Mouse (Mus musculus): ENCODE measurements around the gene Ranbp3. TPM values are rescaled to one million over a fixed set of nuclear protein-coding genes. Genes with fewer than 3 reads are reported as not detected.

Ranbp3 gene
- total RNA-seq, 4 experiments from 2014 or later = 80.2 to 92.3 (median 84.3) TPM

Other genes with a start within 250 kb of the Ranbp3 start
- 100 to 1,000 TPM; 253 to 392 (median 313) TPM for gene Ptprs, start 196.8 kb upstream of the Ranbp3 start, total RNA-seq (2022)
- gene Znrf4, start 160.9 kb upstream of the Ranbp3 start, total RNA-seq (2022) = not detected
- gene Gm20219, start 118.9 kb upstream of the Ranbp3 start, total RNA-seq (2022) = 1 to 10 TPM in 2 of 4 experiments, under 1 TPM in 2; 0.73 to 2.1 (median 1.1) TPM
- gene Safb2, start 88.7 kb upstream of the Ranbp3 start, total RNA-seq (2022) = 100 to 1,000 TPM in 3 of 4 experiments, 10 to 100 TPM in 1; 79.7 to 193 (median 154) TPM
- 100 to 1,000 TPM in 3 of 4 experiments, 10 to 100 TPM in 1; 87.8 to 184 (median 132) TPM for gene Safb, start 88.5 kb upstream of the Ranbp3 start, total RNA-seq (2022)
- 100 to 1,000 TPM; 245 to 323 (median 277) TPM for gene 2410015M20Rik, start 63.5 kb upstream of the Ranbp3 start, total RNA-seq (2022)
- gene Rpl36, start 59.9 kb upstream of the Ranbp3 start, total RNA-seq (2022) = 100 to 1,000 TPM; 674 to 792 (median 703) TPM
- 100 to 1,000 TPM; 574 to 853 (median 690) TPM for gene Lonp1, start 46.4 kb upstream of the Ranbp3 start, total RNA-seq (2022)
- 1 to 10 TPM; 3.2 to 4.5 (median 3.4) TPM for gene Catsperd, start 45.2 kb upstream of the Ranbp3 start, total RNA-seq (2022)
- gene Ndufa11, start 44.5 kb downstream of the Ranbp3 start, total RNA-seq (2022) = 100 to 1,000 TPM; 176 to 281 (median 205) TPM
- 10 to 100 TPM; 31.6 to 47.2 (median 41.6) TPM for gene Vmac, start 44.7 kb downstream of the Ranbp3 start, total RNA-seq (2022)
- 1 to 10 TPM; 3.6 to 5.6 (median 4.9) TPM for gene Nrtn, start 84.2 kb downstream of the Ranbp3 start, total RNA-seq (2022)
- gene Dus3l, start 91.5 kb downstream of the Ranbp3 start, total RNA-seq (2022) = 10 to 100 TPM; 37.4 to 58.6 (median 47.0) TPM
- gene Prr22, start 97.0 kb downstream of the Ranbp3 start, total RNA-seq (2022) = 1 to 10 TPM in 1 of 4 experiments, under 1 TPM in 3; 0.28 to 1.4 (median 0.53) TPM
- 1 to 10 TPM; 5.5 to 9.5 (median 6.8) TPM for gene Rfx2, start 157.7 kb downstream of the Ranbp3 start, total RNA-seq (2022)
- gene Acsbg2, start 201.2 kb downstream of the Ranbp3 start, total RNA-seq (2022) = under 1 TPM in 3 of 4 experiments, not detected in 1; 0.22 to 0.40 (median 0.23) TPM
- 1 to 10 TPM in 3 of 4 experiments, under 1 TPM in 1; 0.34 to 1.7 (median 1.3) TPM for gene 1700061G19Rik, start 202.2 kb downstream of the Ranbp3 start, total RNA-seq (2022)